Mouse (Mus musculus): ENCODE measurements around the gene Khdc1a.
"Not testable (repeated sequence)": the region's sequence is repeated elsewhere in the genome, so short reads cannot be mapped to it uniquely, and the experiment has no call there.

The Khdc1a gene

DNA sequence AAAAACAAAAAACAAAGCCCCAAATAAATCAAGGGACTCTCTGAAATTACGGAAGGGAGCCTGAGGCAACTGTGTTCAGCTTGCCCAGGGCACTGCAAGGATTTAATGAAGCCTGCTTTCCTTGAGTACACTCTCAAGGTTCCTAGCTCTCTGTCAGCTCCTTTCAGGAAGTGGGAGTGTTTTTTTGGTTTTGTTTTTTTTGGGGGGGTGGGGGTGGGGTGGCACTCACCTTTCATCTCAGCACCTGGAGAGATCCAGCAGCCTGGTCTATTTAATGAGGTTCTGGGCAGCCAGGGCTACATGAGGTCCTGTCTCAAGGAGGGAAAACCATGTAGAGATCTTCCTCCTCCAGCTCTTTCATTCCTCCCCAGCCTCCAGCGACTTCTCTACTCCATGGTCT, at the start of gene Khdc1a:
Gene Khdc1a (plus strand): TSS at position 301 of the 400 bp plus-strand sequence.
- no peak for DNase-seq (ENCODE audit: low spot score)

DNA sequence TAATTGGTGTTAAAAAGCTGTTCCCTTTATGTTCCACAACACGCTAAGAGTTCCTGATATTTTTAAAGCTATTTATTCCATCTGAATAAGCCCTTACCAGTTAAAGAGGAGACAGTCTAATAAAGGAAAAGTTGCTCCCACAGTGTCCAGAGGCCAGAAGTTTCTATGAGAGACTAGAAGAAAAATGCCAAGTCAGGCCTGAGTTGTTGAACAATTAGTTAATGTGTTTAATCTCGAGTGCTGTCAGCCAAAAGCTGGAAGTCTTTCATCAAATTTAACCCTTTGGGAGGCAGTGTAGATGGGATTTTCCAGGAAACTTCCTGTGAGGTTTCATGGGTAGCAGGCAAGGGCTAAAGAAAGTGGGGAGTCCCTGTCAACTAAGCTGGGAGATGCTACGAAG, 49.6 kb upstream of the Khdc1a start:
- DNase-seq (ENCODE audit: low spot score): no peak

DNA sequence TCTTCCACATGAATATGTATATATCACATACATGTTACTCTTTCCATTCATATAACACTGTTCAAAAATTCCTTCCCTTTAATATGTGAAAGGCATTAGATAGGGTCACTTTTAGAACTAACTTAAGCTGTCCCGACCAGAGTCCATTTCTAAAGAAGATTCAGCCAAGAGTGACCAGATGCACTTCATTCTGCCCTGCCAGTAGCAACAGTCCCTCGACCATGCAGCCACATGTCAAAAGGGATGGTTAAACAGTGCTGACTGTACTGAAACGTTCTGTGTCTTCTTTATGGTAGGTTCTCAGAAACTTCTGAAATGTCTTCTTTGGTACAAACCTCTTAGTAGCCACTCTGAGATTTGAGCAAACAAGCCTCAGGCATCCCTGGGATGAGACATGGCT, 47.8 kb upstream of the Khdc1a start:
- DNase-seq (ENCODE audit: low spot score): no peak

DNA sequence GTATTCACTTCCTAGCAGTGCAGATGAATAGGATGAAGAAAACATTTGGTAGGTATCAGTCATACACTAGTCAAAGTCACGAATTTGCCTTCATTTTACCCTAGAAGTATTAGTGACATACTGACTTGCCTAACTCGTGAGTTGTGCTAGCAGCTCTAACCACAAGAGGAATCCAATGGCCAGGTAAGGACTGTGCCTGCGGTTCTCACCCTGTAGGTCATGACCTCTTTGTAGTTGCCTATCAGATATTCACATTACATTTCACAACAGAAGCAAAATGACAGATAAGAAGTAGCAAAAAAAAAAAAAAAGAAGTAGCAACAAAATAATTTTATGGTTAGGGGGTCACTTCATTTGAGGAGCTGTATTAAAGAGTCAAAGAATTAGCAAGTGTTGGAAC, 45.3 kb upstream of the Khdc1a start:
- no peak for DNase-seq (ENCODE audit: low spot score)

DNA sequence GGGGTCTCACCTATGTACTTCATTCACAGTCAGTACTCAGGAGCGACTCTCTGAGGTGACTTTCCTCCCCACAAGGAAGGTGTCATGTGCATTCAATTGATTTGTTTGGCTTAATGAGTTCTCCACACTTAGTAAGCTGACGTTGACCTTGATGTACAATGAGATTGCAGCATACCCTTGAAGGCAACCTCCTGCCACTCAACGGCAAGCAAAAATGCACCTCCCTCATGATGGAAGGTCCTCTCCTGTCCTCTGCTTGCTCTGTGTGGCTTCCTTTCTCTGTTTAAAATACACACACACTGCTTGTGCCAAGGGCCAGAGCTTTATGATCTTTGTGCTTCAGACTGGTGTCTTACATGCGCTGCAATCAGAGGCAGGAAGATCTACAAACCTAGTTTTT, 44.8 kb upstream of the Khdc1a start:
- DNase-seq (ENCODE audit: low spot score): no peak

DNA sequence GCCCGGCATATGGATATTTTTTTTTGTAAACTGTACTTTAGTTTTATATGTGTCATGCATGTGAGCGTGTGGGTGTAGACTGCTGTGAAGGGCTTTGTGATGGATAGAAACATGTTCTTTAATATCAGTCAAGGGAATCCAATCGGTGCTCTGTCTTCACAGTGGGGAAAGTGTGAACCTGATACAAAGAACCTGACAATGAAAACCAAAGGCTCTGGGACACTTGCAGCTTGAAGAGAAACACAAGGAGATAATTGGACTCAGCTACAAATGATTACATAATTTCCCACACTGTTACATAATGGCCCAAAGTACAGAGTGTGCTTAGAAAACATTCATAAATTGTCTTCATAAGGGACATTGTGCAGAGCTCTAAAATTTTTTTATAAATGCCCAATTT, 44.0 kb upstream of the Khdc1a start:
- DNase-seq (ENCODE audit: low spot score): no peak

DNA sequence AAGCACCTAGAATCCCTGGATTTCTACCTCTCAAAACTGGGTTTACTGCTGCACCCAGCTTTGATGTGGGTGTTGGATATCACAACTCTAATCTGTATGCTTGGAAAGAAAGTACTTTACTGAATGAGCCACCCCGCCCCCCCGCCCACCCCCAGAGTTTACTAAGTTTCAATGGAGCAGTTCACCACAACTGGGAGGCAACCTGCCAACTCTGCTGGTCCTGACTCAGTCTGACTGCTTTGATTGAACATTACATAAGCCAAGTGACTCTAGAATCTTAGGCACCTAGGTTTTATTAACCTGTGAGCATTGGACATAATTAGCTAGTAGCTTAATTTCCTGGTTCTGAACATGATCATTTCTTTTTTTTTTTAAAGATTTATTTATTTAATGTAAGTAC, 35.1 kb upstream of the Khdc1a start:
- no peak for DNase-seq (ENCODE audit: low spot score)

DNA sequence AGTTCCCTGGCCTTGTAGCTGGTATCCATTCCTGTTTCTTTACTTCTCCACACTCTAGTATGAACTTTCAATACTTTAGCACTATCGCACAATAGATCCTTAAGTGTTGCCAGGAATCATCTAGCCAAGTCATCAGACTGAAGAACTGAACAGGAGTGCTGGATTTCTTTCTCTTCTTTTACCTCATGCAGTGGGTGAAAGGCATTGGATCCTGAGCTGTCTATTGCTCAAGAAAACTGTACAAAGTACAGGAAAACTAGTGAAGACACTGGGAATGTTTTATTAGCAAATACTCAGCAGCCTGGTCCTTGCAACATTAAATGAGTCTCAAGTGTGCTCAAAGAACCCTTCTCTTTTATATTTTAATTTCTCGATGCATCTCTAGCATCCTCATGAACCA, 33.7 kb upstream of the Khdc1a start:
- DNase-seq (ENCODE audit: low spot score): no peak

DNA sequence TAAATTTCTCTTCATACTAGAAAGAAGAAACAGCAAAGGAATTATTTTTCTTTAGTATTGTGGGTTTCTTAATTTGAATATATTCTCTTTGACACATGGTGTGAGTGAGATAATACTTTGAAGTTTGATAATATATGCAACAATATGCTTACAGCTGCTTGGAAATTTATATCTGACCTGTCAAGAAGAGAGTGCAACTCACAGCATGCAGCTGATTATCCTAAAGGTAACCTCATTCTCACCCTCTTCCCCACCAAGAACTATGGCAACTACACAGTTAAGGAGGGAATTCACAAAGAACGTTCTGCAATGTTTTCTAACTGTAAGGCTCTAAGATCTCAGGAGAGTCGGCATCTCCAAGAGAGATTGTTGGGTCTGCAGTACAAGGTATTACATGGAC, 33.1 kb upstream of the Khdc1a start:
- DNase-seq (ENCODE audit: low spot score): no peak

DNA sequence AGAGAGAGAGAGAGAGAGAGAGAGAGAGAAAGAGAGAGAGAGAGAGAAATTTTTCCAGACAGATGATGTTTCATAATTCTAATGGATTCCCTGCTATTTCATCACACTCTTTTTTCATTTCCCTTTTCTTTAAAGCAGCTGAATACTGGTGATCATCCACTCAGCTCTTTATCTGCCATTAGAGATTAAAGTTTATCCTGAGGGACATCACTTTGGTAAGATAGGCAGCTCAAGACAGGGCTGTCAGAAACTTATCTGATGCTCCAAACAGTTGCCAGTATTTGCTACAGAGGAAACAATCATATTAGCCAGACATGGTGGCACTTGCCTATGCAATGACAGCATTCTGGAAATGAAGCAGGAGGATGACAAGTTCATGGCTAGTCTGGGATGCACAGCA, 31.2 kb upstream of the Khdc1a start:
- no peak for DNase-seq (ENCODE audit: low spot score)

DNA sequence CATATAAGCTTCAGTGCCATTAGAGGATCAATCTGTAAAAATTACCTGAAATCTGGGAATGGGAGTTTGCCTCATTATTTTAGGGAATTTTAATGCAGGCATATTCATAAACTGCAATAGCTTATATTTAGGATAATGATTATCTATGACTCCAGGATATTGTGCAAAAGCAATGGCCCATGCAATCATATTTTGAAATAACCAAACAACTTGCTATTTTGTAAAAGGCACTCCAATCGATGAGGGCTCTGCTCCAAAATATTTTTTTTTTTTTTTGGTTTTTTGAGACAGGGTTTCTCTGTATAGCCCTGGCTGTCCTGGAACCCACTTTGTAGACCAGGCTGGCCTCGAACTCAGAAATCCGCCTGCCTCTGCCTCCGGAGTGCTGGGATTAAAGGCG, 29.2 kb upstream of the Khdc1a start:
- DNase-seq (ENCODE audit: low spot score): not testable (repeated sequence)

DNA sequence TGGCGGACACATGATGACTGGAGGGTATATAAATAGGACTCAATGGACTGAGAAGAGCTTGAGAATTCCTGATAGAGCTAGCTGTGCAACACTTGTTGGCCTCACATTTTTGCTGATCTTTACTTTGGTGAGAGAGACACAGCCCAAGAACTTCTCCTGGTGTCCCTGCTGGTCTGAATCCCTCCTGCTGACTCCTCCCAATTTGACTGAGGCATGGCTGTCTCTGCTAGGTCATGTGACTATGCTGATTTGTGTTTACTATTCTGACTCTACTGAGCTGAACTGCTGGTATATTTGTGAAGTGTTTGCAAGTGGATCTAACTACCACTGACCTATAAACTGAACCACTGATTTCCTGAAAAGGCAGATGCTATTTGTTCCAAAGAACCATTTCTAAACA, 27.8 kb upstream of the Khdc1a start:
- DNase-seq (ENCODE audit: low spot score): no peak

DNA sequence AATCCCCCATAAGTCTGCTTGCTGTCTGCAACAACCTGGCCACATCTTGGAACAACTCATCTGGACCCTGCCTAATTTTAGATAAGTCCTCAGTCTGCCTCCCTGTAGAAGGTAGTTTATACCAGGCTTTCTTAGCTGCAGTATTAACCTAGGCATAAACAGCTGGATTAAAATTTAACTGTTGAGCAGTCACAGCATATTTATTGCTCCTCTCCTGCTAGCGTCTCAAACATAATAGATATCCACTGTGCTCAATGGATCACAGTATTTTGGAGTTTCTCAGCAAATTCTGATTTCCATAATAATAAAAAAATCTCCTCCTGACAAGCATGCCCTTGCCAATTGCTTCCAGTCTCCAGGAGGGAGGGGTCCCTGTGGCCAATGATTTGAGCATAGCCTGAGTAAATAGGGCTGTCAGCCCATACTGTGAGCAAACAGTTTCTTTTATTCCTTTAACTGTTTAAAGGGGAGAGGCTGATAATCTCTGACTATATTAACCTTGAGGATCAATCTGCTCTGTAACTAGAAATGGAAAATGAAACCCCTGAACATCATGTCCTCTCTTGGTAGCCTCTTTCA, 25.4 kb upstream of the Khdc1a start:
- DNase-seq (ENCODE audit: low spot score): no peak

DNA sequence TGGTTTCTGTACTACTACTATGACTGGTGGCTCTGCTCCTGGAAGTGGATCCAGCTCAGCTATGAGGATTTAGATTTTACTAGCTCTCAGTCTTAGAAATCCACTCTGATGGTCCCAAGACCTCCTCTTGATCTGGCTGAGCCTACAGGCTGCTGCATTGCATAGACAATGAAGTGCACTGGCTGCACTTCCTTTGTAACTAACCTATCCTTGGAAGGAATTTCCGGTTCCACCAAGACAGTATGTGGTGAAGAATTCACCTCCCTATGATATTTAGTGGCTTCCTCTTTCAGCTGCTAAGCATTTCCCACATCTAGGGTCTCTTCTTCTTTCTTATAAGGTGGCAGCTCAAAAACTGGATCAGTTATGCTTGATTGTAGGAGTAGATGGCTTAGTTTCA, 24.8 kb upstream of the Khdc1a start:
- DNase-seq (ENCODE audit: low spot score): no peak

DNA sequence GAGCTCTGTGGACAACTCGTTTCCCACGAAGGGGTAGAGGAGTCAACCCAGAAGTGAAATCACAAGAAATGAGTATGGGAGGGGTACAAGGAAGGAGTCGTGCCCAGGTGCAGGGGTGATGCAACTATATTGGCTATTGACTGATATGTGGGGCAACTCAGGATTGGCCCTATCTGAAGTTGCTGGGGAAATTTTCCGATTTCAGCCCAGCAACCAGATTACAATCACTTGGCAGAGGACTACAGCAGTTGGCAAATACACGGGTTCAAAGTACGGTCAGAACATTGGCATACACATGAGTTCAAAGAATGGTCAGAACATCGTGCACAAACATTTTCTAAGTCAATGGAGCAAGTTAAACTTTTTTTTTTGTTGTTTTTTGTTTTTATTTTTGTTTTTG, 22.7 kb upstream of the Khdc1a start:
- no peak for DNase-seq (ENCODE audit: low spot score)

DNA sequence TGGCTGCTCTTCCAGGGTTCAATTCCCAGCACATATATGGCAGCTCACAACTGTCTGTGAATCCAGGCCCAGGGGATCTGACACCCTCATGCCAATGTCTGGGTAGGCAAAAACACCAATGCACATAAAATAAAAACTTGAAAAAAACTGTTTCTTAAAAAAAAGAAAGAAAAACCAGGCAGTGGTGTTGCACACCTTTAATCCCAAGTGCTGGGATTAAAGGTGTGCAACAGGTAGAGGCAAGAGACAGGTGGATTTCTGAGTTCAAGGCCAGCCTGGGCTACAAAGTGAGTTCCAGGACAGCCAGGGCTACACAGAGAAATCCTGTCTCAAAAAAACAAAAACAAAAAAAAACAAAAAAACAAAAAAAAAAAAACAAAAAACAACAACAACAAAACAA, 18.3 kb upstream of the Khdc1a start:
- not testable (repeated sequence) for DNase-seq (ENCODE audit: low spot score)

DNA sequence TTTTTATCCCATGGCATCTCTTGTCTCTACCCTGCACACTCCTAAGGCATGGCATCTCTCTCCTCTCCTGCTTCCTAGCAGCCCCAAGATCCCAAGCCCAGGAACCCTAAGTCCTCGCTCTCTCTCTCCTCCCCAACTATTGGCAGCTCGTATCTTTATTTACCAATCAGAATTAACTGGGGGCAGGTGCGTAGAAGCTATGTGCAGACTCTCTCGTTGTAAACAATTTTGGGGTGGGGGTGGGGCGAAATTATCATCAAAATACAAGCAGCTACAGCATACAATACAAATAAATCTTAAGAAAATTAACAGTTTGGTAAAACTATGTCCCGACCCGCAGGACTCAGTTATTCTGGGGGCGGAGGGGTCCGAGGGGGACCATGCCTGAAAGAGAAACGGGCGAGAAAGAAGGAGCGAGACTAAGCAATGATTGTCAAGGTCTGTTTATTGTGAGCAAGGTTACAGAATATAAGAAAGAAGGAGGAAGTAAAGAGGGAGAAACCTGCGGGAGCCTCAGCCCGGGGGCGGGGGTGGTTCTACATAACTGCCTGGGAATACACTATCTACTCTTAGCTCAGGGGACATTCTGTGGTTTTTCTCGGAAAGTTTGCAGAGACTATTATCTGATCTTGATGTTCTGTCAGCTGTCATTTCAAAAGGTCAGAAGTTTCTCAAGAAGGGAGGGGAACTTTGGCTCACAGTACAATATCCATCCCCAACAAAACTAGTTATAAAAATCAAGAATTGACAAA, 16.0 kb upstream of the Khdc1a start:
- DNase-seq (ENCODE audit: low spot score): no peak

DNA sequence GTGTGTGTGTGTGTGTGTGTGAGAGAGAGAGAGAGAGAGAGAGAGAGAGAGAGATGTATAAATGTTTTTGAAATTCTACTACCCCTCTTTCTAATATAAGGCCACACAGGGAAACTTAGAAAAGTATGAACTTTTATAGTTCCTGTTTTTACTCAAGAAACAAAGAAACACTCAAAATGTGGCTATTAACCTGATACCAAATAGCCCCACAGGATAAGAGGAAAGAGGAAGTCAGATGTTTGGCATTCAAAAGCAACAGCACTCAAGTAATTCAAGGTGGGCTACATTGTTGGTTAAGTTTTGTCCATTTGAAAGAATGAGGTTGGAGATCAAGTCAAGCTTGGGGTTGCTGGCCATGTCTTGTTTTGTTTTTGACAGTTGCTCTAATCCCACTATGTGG, 13.6 kb upstream of the Khdc1a start:
- no peak for DNase-seq (ENCODE audit: low spot score)

DNA sequence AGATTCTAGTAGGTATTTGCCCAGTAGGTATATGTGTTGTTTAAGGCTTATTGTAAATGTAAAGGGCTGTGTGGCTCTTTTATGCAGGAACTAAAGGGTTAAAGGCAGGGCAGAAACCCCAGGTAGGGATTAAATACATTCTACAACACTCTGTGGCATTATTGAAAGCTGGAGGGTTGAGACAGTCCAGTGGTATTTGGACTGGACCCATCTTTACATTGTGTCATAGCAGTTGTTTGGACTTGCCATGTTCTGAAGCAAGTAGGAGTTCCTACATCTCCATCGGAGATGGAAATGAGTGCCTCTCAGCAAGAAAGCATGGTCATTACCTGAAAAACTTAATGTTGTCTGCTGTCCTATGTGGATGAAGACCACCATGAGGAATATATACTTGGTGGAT, 8.7 kb upstream of the Khdc1a start:
- DNase-seq (ENCODE audit: low spot score): no peak

DNA sequence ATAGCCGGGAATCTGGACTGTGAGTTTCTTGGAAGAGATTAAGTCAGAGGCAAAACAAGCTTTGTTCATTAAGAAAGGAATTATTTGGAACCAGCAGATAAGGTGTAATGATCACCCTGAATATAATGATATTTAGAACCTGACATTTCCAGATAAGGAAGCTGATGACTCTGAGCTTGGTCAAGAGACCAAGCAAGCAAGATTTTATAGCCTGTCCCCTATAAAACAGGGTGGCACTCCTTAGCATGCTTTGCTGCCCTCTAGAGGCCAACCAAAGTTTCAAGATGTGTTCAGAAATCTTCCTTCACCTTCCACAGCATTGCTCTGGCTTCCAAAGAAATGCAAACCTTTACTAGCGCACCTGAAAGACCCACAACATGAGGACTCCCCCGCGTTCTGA, 5.2 kb upstream of the Khdc1a start:
- DNase-seq (ENCODE audit: low spot score): no peak

DNA sequence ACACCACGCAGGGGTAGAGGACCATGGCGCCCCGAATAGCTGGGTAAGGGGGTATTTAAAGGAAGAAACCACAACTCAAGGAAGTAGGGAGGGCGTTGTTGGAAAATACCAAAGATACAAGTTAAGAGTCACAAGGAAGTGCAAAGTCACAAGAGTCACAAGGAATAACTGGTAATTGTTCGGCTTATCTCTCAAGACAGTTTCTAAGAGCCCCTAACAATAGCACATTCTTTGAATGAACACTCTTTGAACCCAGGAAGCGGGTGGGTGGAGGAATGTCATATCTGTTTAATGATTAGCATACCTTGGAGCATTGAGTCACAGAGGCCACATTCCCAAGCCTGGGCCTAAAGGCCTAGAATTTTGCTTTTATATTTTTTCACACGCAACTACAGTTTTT, 4.7 kb upstream of the Khdc1a start:
- DNase-seq (ENCODE audit: low spot score): not testable (repeated sequence)

DNA sequence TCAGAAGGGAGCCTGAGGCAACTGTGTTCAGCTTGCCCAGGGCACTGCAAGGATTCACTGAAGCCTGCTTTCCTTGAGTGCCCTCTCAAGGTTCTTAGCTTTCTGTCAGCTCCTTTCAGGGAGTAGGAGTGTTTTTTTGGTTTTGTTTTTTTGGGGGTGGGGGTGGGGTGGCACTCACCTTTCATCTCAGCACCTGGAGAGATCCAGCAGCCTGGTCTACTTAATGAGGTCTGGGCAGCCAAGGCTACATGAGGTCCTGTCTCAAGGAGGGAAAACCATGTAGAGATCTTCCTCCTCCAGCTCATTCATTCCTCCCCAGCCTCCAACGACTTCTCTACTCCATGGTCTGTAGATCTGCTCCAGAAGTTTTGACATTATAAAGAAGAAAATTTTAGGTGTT, 18.6 kb downstream of the Khdc1a start, which contains the start of gene Khdc1c:
Gene Khdc1c (plus strand): TSS at position 301 of the 400 bp plus-strand sequence.
- DNase-seq (ENCODE audit: low spot score): not testable (repeated sequence)

DNA sequence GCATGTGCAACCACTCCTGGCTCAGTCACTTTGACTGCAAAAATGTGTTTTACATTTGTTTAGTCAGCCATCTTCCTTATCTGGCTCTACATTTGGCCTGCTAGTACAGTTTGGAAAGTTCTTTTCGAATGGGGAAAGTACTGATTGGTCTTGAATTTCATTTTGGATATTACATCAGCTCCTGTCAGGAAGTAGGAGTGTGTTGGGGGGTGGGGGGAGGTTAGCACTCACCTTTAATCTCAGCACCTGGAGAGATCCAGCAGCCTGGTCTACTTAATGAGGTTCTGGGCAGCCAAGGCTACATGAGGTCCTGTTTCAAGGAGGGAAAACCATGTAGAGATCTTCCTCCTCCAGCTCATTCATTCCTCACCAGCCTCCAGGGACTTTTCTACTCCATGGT, 33.8 kb downstream of the Khdc1a start, which contains the start of gene Khdc1b:
Gene Khdc1b (plus strand): TSS at position 301 of the 400 bp plus-strand sequence.
- no peak for DNase-seq (ENCODE audit: low spot score)

DNA sequence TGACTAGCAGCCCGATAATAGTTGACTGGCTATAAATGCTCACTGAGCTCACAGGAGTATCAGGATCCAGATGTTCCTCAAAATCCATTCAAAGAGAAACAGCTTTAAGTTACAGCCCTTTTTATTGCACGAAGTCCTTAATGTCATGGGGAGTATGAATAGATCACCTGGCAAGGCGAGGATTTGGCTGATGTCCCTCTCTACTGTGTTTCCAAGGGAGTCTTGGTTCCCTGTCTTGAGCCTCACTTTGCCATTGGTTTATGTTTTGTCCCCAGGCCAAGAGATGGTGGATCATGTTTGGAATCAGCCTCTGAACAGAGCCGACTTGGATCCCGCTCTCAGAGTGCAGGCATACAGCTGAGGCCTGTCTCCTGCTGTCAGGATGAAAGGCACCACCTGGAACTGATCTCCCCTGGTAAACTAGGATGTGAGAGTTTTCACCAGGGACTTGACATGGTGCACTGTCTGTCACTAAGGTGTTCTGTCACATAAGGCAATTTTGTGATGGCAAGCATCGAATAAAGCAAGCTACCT, 41.8 kb downstream of the Khdc1a start:
- DNase-seq (ENCODE audit: low spot score): no peak

Measured in urinary bladder, postnatal 10 days (tissue).